Mouse (Mus musculus): ENCODE results near the gene Acmsd. TPM values are rescaled to one million over a fixed set of nuclear protein-coding genes. Genes with fewer than 3 reads are reported as not detected.
"Not testable (repeated sequence)": the region's sequence is repeated elsewhere in the genome, so short reads cannot be mapped to it uniquely, and the experiment has no call there.

The Acmsd gene
- polyA plus RNA-seq, 1 experiment = 0.43 TPM

- WGBS = 81% methylated on average over 5 of the region's 5 CpGs
- H3K27me3 ChIP-seq (ENCODE audit: control insufficient read depth, insufficient read depth, low read length) = no peaks in the 10 kb centered on the region
- TF ChIP-seq POLR2A (IDR thresholded peaks at IDR 0.05; ENCODE audit: low read depth, low read length) (no peak), CTCF (IDR thresholded peaks at IDR 0.05; ENCODE audit: extremely low read depth, insufficient read depth, insufficient read length, insufficient replicate concordance) (no peak)
- DNase-seq (ENCODE audit: low read depth in 1 of 2, low spot score in 2 of 2) = no peak
- H3K36me3 ChIP-seq (ENCODE audit: control insufficient read depth, insufficient read depth, low read length) = no peaks in the 10 kb centered on the region
- no peak overlapping the region for H3K4me3 ChIP-seq (ENCODE audit: extremely low read depth, insufficient read depth, insufficient read length)
- H3K4me1 ChIP-seq (ENCODE audit: control insufficient read depth, insufficient read depth, insufficient read length) = no peaks in the 10 kb centered on the region
- H3K27ac ChIP-seq (ENCODE audit: insufficient read depth, low read length) = no peak overlapping the region
These were observed 27.3 kb downstream of the Acmsd start for GRCm38 (mm10) chr1:127756331-127757163.

GRCm38 (mm10) chr1:127757164-127757545 lies 27.9 kb downstream of the Acmsd start:
- not testable (repeated sequence) for H3K27me3 ChIP-seq (ENCODE audit: control insufficient read depth, insufficient read depth, low read length); H3K27ac ChIP-seq (ENCODE audit: insufficient read depth, low read length); H3K4me1 ChIP-seq (ENCODE audit: control insufficient read depth, insufficient read depth, insufficient read length); H3K36me3 ChIP-seq (ENCODE audit: control insufficient read depth, insufficient read depth, low read length); DNase-seq (ENCODE audit: low read depth in 1 of 2, low spot score in 2 of 2); H3K4me3 ChIP-seq (ENCODE audit: extremely low read depth, insufficient read depth, insufficient read length)
- 91% methylated on average over 3 of the region's 3 CpGs for WGBS

- Histone ChIP-seq H3K4me1 (ENCODE audit: control insufficient read depth, insufficient read depth, insufficient read length) (no peaks in the 10 kb centered on the region), H3K27ac (ENCODE audit: insufficient read depth, low read length) (no peak overlapping the region), H3K27me3 (ENCODE audit: control insufficient read depth, insufficient read depth, low read length) (no peaks in the 10 kb centered on the region), H3K4me3 (ENCODE audit: extremely low read depth, insufficient read depth, insufficient read length) (no peak overlapping the region), H3K36me3 (ENCODE audit: control insufficient read depth, insufficient read depth, low read length) (no peaks in the 10 kb centered on the region)
- no peak for DNase-seq (ENCODE audit: low read depth in 1 of 2, low spot score in 2 of 2)
- TF ChIP-seq POLR2A (IDR thresholded peaks at IDR 0.05; ENCODE audit: low read depth, low read length) (no peak), CTCF (IDR thresholded peaks at IDR 0.05; ENCODE audit: extremely low read depth, insufficient read depth, insufficient read length, insufficient replicate concordance) (no peak)
- 74% methylated on average over 2 of the region's 2 CpGs for WGBS
These were observed 36.3 kb downstream of the Acmsd start for GRCm38 (mm10) chr1:127765468-127765867.

- Histone ChIP-seq H3K27ac (ENCODE audit: insufficient read depth, low read length) (no peak overlapping the region), H3K4me3 (ENCODE audit: extremely low read depth, insufficient read depth, insufficient read length) (no peak overlapping the region), H3K4me1 (ENCODE audit: control insufficient read depth, insufficient read depth, insufficient read length) (no peaks in the 10 kb centered on the region), H3K27me3 (ENCODE audit: control insufficient read depth, insufficient read depth, low read length) (no peaks in the 10 kb centered on the region), H3K36me3 (ENCODE audit: control insufficient read depth, insufficient read depth, low read length) (no peaks in the 10 kb centered on the region)
- WGBS = 93% methylated on average over 2 of the region's 2 CpGs
- TF ChIP-seq CTCF (IDR thresholded peaks at IDR 0.05; ENCODE audit: extremely low read depth, insufficient read depth, insufficient read length, insufficient replicate concordance) (no peak), POLR2A (IDR thresholded peaks at IDR 0.05; ENCODE audit: low read depth, low read length) (no peak)
- DNase-seq (ENCODE audit: low read depth in 1 of 2, low spot score in 2 of 2) = no peak
These were observed 37.5 kb downstream of the Acmsd start for GRCm38 (mm10) chr1:127766741-127767140.

- TF ChIP-seq CTCF (IDR thresholded peaks at IDR 0.05; ENCODE audit: extremely low read depth, insufficient read depth, insufficient read length, insufficient replicate concordance) (no peak), POLR2A (IDR thresholded peaks at IDR 0.05; ENCODE audit: low read depth, low read length) (no peak)
- Histone ChIP-seq H3K4me3 (ENCODE audit: extremely low read depth, insufficient read depth, insufficient read length) (peak overlapping the region; percentile 59), H3K27ac (ENCODE audit: insufficient read depth, low read length) (peak overlapping the region; percentile 58; the same call in 1 of the 2 replicates), H3K36me3 (ENCODE audit: control insufficient read depth, insufficient read depth, low read length) (no peaks in the 10 kb centered on the region), H3K27me3 (ENCODE audit: control insufficient read depth, insufficient read depth, low read length) (no peaks in the 10 kb centered on the region), H3K4me1 (ENCODE audit: control insufficient read depth, insufficient read depth, insufficient read length) (peaks cover 2% of the 10 kb centered on the region)
- WGBS = 2% methylated on average over 14 of the region's 14 CpGs
- no peak for DNase-seq (ENCODE audit: low read depth in 1 of 2, low spot score in 2 of 2)
These were observed 44.1 kb downstream of the Acmsd start for GRCm38 (mm10) chr1:127773198-127773802.

- Histone ChIP-seq H3K4me3 (ENCODE audit: extremely low read depth, insufficient read depth, insufficient read length) (peak within 1 kb of the TSS; percentile 94), H3K4me1 (ENCODE audit: control insufficient read depth, insufficient read depth, insufficient read length) (peaks cover 2% of the 10 kb centered on the region), H3K36me3 (ENCODE audit: control insufficient read depth, insufficient read depth, low read length) (no peaks in the 10 kb centered on the region), H3K27me3 (ENCODE audit: control insufficient read depth, insufficient read depth, low read length) (no peaks in the 10 kb centered on the region), H3K27ac (ENCODE audit: insufficient read depth, low read length) (peak within 1 kb of the TSS; percentile 95)
- TF ChIP-seq POLR2A (IDR thresholded peaks at IDR 0.05; ENCODE audit: low read depth, low read length) = peak; percentile 75
- TF ChIP-seq CTCF (IDR thresholded peaks at IDR 0.05; ENCODE audit: extremely low read depth, insufficient read depth, insufficient read length, insufficient replicate concordance) = no peak
- under 1% methylated on average over 63 of the region's 63 CpGs for WGBS
- peak; percentile 99 for DNase-seq (ENCODE audit: low read depth in 1 of 2, low spot score in 2 of 2)
These were observed 44.7 kb downstream of the Acmsd start, which contains the start of gene Ccnt2 for GRCm38 (mm10) chr1:127773803-127774500. Gene Ccnt2 (plus strand): TSS chr1:127774164.
